Mouse (Mus musculus): ENCODE measurements at regions not wholly inside any gene's neighbourhood (a gene's known extent, or its start where the extent isn't known, plus 50 kb on each side); places are given as distances from the start of the nearest gene placed in this dataset.
A peak's percentile ranks its signal among the peaks of the same experiment; 100 is the strongest.

GRCm38 (mm10) chr3:128104516-128104915 lies 208.4 kb upstream of the Fam241a start:
- WGBS, result 80% methylated on average over 6 of the region's 6 CpGs
- Histone ChIP-seq H3K27me3 (ENCODE audit: insufficient read depth, low read length) (no peaks in the 10 kb centered on the region), H3K9ac (ENCODE audit: low read depth, low read length) (no peak overlapping the region), H3K9me3 (replicated peaks; ENCODE audit: low read length) (no peaks in the 10 kb centered on the region), H3K27ac (no peak overlapping the region), H3K4me1 (replicated peaks; ENCODE audit: insufficient read depth, low read length) (no peaks in the 10 kb centered on the region), H3K4me2 (ENCODE audit: low read length) (no peak overlapping the region), H3K36me3 (ENCODE audit: insufficient read depth, low read length) (no peaks in the 10 kb centered on the region), H3K4me3 (replicated peaks; ENCODE audit: low read depth, low read length) (no peak overlapping the region)
- no peak for TF ChIP-seq CTCF (IDR thresholded peaks at IDR 0.05; ENCODE audit: low read depth)
- ATAC-seq (replicated peaks; ENCODE audit: low FRiP score, low read depth), result no peak
- DNase-seq (ENCODE audit: low spot score), result no peak

DNA sequence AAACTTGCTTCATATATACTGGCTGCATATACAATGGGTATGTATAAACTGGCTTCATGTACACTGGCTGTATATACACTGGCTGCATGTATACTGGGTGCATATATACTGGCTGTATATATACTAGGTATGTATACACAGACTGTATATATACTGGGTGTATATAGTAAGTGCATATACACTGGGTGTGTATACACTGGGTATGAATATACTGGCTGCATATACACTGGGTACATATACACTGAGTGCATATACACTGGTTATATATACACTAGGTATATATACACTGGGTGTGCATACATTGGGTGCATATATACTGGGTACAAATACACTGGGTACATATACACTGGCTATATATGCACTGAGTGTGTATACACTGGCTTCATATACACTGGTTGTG lies 196.9 kb upstream of the Fam241a start:
- Histone ChIP-seq H3K36me3 (ENCODE audit: insufficient read depth, low read length) (no peaks in the 10 kb centered on the region), H3K9ac (ENCODE audit: low read depth, low read length) (no peak overlapping the region), H3K4me2 (ENCODE audit: low read length) (no peak overlapping the region), H3K27me3 (ENCODE audit: insufficient read depth, low read length) (no peaks in the 10 kb centered on the region), H3K9me3 (replicated peaks; ENCODE audit: low read length) (no peaks in the 10 kb centered on the region), H3K27ac (no peak overlapping the region), H3K4me3 (replicated peaks; ENCODE audit: low read depth, low read length) (no peak overlapping the region), H3K4me1 (replicated peaks; ENCODE audit: insufficient read depth, low read length) (no peaks in the 10 kb centered on the region)
- TF ChIP-seq CTCF (IDR thresholded peaks at IDR 0.05; ENCODE audit: low read depth), result no peak
- ATAC-seq (replicated peaks; ENCODE audit: low FRiP score, low read depth), result no peak
- no peak for DNase-seq (ENCODE audit: low spot score)

DNA sequence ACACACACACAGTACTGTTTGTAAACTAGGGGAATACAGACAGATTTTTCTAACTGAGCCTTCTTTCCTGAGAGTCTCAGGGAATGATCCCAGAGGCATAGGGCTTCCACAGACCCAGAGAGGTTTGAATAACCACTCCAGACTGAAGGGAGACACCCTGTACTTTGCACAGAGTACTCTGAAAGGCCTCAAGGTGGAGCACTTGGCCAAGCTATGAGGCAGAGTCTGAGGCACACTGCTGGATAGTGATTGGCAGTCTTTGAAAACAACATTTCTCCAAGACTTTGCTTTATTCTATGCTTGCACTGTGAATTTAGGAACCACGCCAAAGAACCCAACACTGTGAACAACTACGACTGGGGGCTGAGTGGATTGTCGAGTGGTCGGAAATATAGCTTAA lies 192.1 kb upstream of the Fam241a start:
- peak; percentile 80 for TF ChIP-seq CTCF (IDR thresholded peaks at IDR 0.05; ENCODE audit: low read depth)
- 14% methylated on average over 4 of the region's 4 CpGs for WGBS
- H3K9ac ChIP-seq (ENCODE audit: low read depth, low read length), result no peak overlapping the region
- ATAC-seq (replicated peaks; ENCODE audit: low FRiP score, low read depth) (peak; percentile 85), DNase-seq (ENCODE audit: low spot score) (peak; percentile 84)
- no peaks in the 10 kb centered on the region for H3K27me3 ChIP-seq (ENCODE audit: insufficient read depth, low read length)
- no peaks in the 10 kb centered on the region for H3K4me1 ChIP-seq (replicated peaks; ENCODE audit: insufficient read depth, low read length)
- H3K4me3 ChIP-seq (replicated peaks; ENCODE audit: low read depth, low read length), result no peak overlapping the region
- H3K9me3 ChIP-seq (replicated peaks; ENCODE audit: low read length), result no peaks in the 10 kb centered on the region
- no peak overlapping the region for H3K4me2 ChIP-seq (ENCODE audit: low read length)
- H3K36me3 ChIP-seq (ENCODE audit: insufficient read depth, low read length), result no peaks in the 10 kb centered on the region
- H3K27ac ChIP-seq, result no peak overlapping the region

DNA sequence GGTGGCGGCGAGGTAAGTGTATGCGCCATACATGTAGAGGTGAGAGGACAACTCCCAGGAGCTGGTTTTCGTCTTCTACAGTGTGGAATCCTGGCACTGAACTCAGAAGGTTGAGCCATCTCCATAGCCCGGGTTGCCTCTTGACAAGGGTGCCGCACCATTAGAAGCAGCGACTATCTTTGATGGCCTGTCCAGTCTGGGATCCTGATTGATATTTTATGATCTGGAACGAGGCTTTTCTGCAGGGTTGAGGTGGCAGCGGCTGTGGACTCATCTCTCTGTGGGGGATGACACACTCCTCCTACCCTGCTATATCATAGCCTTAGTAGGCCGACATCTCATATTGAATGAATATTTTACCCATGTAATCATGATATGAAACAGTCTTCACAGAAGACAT lies 191.0 kb upstream of the Fam241a start:
- no peaks in the 10 kb centered on the region for H3K9me3 ChIP-seq (replicated peaks; ENCODE audit: low read length)
- ATAC-seq (replicated peaks; ENCODE audit: low FRiP score, low read depth), result no peak

DNA sequence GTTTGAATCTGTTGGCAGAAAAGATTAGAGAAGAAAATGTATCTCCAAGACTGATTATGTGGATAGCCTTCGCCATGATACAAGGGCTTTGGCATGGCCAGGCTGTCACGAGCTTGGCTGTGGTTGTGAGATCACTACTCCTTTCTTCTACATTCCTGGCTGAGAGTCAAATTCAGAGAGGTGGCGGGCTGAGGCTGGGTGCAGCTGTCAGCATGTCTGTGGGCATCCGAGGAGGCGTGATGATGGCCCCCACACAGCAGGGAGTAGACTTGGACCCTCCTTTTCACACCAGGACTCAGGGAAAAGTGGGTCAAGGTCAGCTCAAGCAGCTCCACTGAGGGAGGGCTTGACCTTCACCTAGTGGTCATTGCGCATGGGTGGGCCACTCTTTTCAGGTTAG lies 186.3 kb upstream of the Fam241a start:
- DNase-seq (ENCODE audit: low spot score) (no peak), ATAC-seq (replicated peaks; ENCODE audit: low FRiP score, low read depth) (no peak)
- Histone ChIP-seq H3K4me2 (ENCODE audit: low read length) (no peak overlapping the region), H3K27me3 (ENCODE audit: insufficient read depth, low read length) (no peaks in the 10 kb centered on the region), H3K36me3 (ENCODE audit: insufficient read depth, low read length) (no peaks in the 10 kb centered on the region), H3K4me1 (replicated peaks; ENCODE audit: insufficient read depth, low read length) (no peaks in the 10 kb centered on the region), H3K27ac (no peak overlapping the region), H3K9me3 (replicated peaks; ENCODE audit: low read length) (no peaks in the 10 kb centered on the region), H3K9ac (ENCODE audit: low read depth, low read length) (no peak overlapping the region), H3K4me3 (replicated peaks; ENCODE audit: low read depth, low read length) (no peak overlapping the region)
- no peak for TF ChIP-seq CTCF (IDR thresholded peaks at IDR 0.05; ENCODE audit: low read depth)
- 82% methylated on average over 6 of the region's 6 CpGs for WGBS

More for the DNA sequence above, 191.0 kb upstream of the Fam241a start:
- H3K4me1 ChIP-seq (replicated peaks; ENCODE audit: insufficient read depth, low read length), result no peaks in the 10 kb centered on the region
- no peak overlapping the region for H3K4me2 ChIP-seq (ENCODE audit: low read length)
- H3K4me3 ChIP-seq (replicated peaks; ENCODE audit: low read depth, low read length), result no peak overlapping the region
- no peak for TF ChIP-seq CTCF (IDR thresholded peaks at IDR 0.05; ENCODE audit: low read depth)
- no peaks in the 10 kb centered on the region for H3K27me3 ChIP-seq (ENCODE audit: insufficient read depth, low read length)
- H3K36me3 ChIP-seq (ENCODE audit: insufficient read depth, low read length), result no peaks in the 10 kb centered on the region
- H3K9ac ChIP-seq (ENCODE audit: low read depth, low read length), result no peak overlapping the region
- DNase-seq (ENCODE audit: low spot score), result no peak
- H3K27ac ChIP-seq, result no peak overlapping the region
- whole genome bisulfite sequencing, result 45% methylated on average over 10 of the region's 10 CpGs

DNA sequence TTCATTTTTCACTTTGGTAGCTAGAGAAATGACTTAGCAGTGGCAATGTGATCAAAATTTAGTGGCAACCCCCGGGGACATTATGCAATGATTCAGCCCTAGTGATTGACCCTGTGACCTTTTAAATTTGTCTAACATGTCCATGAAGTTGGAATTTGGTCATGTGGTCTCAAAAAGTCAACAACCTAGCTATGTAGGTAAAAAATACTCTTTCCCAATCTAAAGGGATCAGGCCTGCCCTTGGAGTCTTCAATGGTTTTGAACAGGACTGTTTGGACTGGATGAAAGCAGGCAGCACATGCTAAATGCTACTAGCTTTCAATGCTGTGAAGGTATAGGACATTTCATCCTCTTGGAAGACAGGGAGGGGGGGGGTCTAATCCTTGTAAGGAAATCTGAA lies 185.3 kb upstream of the Fam241a start:
- Histone ChIP-seq H3K4me1 (replicated peaks; ENCODE audit: insufficient read depth, low read length) (no peaks in the 10 kb centered on the region), H3K4me3 (replicated peaks; ENCODE audit: low read depth, low read length) (no peak overlapping the region), H3K27me3 (ENCODE audit: insufficient read depth, low read length) (no peaks in the 10 kb centered on the region), H3K36me3 (ENCODE audit: insufficient read depth, low read length) (no peaks in the 10 kb centered on the region), H3K4me2 (ENCODE audit: low read length) (no peak overlapping the region), H3K9me3 (replicated peaks; ENCODE audit: low read length) (no peaks in the 10 kb centered on the region), H3K9ac (ENCODE audit: low read depth, low read length) (no peak overlapping the region), H3K27ac (no peak overlapping the region)
- no peak for ATAC-seq (replicated peaks; ENCODE audit: low FRiP score, low read depth)
- DNase-seq (ENCODE audit: low spot score), result no peak
- no peak for TF ChIP-seq CTCF (IDR thresholded peaks at IDR 0.05; ENCODE audit: low read depth)
- WGBS, result 75% methylated on average over 1 of the region's 1 CpGs

- no peaks in the 10 kb centered on the region for H3K9me3 ChIP-seq (replicated peaks; ENCODE audit: low read length)
- H3K4me2 ChIP-seq (ENCODE audit: low read length), result no peak overlapping the region
- H3K27me3 ChIP-seq (ENCODE audit: insufficient read depth, low read length), result no peaks in the 10 kb centered on the region
- no peaks in the 10 kb centered on the region for H3K4me1 ChIP-seq (replicated peaks; ENCODE audit: insufficient read depth, low read length)
- TF ChIP-seq CTCF (IDR thresholded peaks at IDR 0.05; ENCODE audit: low read depth), result no peak
- ATAC-seq (replicated peaks; ENCODE audit: low FRiP score, low read depth), result no peak
- no peak overlapping the region for H3K27ac ChIP-seq
- H3K36me3 ChIP-seq (ENCODE audit: insufficient read depth, low read length), result no peaks in the 10 kb centered on the region
- H3K9ac ChIP-seq (ENCODE audit: low read depth, low read length), result no peak overlapping the region
- 80% methylated on average over 4 of the region's 4 CpGs for WGBS
- H3K4me3 ChIP-seq (replicated peaks; ENCODE audit: low read depth, low read length), result no peak overlapping the region
- no peak for DNase-seq (ENCODE audit: low spot score)
Observed at GRCm38 (mm10) chr3:128067861-128068260, 171.7 kb upstream of the Fam241a start.
